Mouse (Mus musculus) adrenal gland, postnatal 10 days (tissue): ENCODE data around the gene Ttc30b. TPM values are rescaled to one million over a fixed set of nuclear protein-coding genes. Genes with fewer than 3 reads are reported as not detected.
"Not testable (repeated sequence)": the region's sequence is repeated elsewhere in the genome, so short reads cannot be mapped to it uniquely, and the experiment has no call there.

Source experiments
- DNase-seq: peaks from one replicate; pipeline ENCODE4 v3.0.0; 2021; ENCODE audit warnings: mixed read lengths
- long read RNA-seq, 2 experiments: library from polyadenylated mRNA; stranded (forward); transcript quantifications; one replicate each; pipeline ENCODE4 v2.0.0; 2021
- total RNA-seq, 2 experiments: library from RNA; stranded (reverse); gene quantifications; 2 replicates each; pipeline ENCODE4 v1.2.3; 2021

The Ttc30b gene
- total RNA-seq, result 10 to 100 TPM; 13.4 to 18.9 TPM
- long read RNA-seq, experiment 1, transcript Ttc30b-201 (1 exons, 2,737 nt), result major isoform, 16 of 16 reads
- long read RNA-seq, experiment 1, partial matches to known transcripts, result 0 of 16 reads
- long read RNA-seq, experiment 1, other reads (novel, unspliced or antisense), result 0 of 16 reads
- long read RNA-seq, experiment 2, transcript Ttc30b-201 (1 exons, 2,737 nt), result major isoform, 10 of 10 reads
- long read RNA-seq, experiment 2, partial matches to known transcripts, result 0 of 10 reads
- long read RNA-seq, experiment 2, other reads (novel, unspliced or antisense), result 0 of 10 reads

DNA sequence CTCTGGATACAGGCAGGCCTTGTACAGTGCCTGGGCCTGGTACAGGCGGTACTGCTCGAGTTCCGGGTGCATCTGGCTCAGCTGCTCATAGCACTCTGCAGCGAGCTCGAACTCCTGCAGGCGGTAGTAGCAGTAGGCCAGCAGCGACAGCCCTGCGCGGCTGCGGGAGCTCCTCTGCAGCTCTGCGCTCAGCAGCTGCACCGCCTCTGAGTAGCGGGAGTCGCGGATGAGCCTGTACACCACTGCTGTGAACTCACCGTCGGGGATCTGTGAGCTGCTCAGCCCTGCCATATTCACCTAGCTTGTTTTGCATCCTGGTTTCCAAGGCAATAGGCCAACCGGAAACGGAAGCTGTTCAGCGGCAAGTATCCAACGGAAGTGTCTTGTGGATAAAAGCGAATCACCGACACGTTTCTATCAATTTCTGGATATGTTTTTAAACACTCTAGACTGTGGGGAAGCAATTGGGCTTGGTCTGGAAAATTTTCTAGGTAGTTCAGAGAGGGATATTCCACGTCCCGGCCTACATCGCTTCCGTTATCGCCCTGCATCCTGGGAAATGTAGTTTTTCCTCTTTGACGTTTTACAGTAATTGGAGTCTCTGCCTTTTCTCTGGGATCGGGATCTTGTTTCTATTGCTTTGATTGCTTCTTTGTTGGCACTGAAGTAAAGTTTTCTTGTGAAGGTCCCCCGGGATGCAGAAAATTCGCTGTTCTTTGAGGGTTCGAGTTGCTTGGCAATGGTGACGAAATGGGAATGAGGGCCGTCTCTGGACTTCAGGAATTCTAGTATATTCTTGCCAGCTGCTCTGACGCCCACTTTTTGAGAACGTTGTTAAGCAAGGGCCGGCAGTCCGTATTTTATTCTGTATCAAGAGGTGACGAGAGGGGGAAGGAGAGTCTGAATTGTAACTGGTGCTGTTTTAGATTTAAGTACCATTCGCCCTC lies at the start of gene Ttc30b:
Gene Ttc30b, minus strand, starts transcription at position 469 of the 947 bp plus-strand sequence.
- peak; percentile 85 for DNase-seq

DNA sequence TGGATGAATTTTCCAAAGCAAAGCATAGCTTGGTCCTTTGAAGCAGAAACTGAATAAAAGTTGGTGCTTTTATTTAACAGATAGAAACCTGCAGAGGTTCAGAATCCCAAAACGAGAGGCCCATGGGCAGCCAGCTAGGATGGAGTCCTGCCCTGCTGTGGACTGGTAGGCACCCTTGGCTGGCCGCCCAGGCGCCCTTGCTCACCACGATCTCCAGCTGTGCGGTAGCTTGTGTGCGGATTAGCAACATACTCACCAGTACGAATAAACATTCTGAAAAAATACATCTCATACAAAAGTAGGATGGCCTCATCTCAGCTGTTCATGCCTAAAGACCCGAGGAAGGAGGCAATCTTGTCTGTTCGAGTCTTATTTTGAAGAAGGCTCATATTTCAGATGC lies 49.4 kb upstream of the Ttc30b start:
- DNase-seq, result peak; percentile 31

DNA sequence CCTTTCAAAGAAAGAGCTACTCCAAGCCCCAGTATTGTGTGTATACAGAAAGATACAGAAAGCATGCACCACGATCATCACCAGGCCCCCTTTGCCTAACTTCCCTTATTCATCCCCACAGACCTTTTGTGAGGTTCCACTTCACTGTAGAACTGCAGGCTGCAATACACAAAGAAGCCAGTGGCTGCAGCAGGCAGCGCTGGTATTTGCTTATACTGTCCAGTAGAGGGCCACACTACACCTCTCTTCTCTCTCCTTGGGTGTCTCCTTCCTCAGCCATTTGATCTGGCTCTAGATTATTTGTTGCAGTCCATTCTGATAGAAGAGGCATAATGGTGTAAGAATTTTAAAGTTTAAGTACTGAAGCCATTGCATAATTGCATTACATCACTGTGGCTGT lies 46.7 kb upstream of the Ttc30b start:
- DNase-seq, result peak; percentile 59

GRCm38 (mm10) chr2:75983847-75984246 lies 45.5 kb upstream of the Ttc30b start:
- DNase-seq, result no peak

- DNase-seq, result no peak
Measured at GRCm38 (mm10) chr2:75983091-75983490, 44.7 kb upstream of the Ttc30b start.

DNA sequence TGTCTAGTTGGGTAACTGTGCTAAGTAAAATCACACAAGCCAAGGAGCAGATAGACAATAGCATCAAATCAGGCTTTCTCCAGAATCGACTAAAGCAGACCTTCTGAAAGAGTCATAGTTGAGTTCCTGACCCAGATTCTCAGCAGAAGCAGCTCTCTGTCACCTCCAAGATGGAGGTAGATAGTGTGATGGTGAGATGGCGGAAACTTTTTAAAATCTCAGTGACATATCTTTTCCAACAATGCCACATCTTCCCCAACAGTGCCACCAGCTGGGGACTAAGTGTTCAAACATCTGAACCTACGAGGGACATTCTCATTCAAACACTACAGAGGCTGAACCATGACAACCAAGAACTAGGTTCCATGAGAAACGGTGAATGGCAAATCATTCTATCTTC lies 44.2 kb upstream of the Ttc30b start:
- DNase-seq, result no peak

DNA sequence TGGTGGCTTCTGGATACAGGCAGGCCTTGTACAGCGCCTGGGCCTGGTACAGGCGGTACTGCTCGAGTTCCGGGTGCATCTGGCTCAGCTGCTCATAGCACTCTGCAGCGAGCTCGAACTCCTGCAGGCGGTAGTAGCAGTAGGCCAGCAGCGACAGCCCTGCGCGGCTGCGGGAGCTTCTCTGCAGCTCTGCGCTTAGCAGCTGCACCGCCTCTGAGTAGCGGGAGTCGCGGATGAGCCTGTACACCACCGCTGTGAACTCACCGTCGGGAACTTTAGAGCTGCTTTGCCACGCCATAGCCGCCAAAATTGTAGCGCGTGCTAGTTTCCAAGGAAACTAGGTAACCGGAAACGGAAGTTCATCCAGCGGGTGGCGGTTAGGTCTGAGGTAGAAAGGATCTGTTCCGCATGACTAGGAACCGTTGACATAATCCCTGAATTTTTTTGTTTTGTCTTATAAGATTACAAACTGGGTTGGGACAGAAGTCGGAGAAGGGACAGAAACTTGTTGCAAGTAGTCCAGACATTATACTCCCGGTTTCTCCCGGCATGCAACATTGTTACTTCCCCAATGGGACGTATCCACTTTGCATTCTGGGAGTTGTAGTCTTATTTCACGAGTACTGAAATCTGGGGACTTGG lies 43.2 kb upstream of the Ttc30b start, which contains the start of gene Ttc30a1:
Gene Ttc30a1, minus strand, starts transcription at position 528 of the 642 bp plus-strand sequence.
- peak; percentile 83 for DNase-seq

DNA sequence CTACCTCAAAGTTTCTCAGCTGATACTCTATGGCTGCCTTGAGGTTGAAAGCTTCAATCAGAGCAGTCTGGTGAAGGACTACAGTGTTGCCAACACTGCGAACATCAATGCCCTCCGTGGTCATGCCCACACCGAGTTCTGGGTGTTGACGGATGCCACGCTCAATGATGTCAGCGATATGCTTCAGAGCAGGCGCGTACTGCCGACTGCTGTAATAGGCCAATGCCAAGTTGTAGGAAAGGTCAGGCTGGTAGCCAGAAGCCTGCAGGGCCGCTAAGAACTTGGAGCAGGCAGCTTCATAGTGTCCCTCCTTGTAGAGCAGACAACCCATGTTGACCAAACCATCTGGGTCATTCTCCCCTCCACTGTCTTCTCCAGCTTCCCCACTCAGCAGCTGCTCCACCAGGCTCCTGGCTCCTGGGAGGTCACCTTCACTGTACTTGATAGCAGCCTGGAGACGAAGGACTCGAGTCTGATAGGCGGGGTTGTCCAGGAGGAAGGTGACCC lies 42.6 kb upstream of the Ttc30b start:
- not testable (repeated sequence) for DNase-seq

- DNase-seq, result peak; percentile 47
Measured at GRCm38 (mm10) chr2:75977752-75978368, 39.5 kb upstream of the Ttc30b start, which contains the start of gene Ttc30a2. TSS of gene Ttc30a2 (minus strand) at chr2:75978170.

GRCm38 (mm10) chr2:75976070-75976469 lies 37.7 kb upstream of the Ttc30b start:
- DNase-seq, result not testable (repeated sequence)

DNA sequence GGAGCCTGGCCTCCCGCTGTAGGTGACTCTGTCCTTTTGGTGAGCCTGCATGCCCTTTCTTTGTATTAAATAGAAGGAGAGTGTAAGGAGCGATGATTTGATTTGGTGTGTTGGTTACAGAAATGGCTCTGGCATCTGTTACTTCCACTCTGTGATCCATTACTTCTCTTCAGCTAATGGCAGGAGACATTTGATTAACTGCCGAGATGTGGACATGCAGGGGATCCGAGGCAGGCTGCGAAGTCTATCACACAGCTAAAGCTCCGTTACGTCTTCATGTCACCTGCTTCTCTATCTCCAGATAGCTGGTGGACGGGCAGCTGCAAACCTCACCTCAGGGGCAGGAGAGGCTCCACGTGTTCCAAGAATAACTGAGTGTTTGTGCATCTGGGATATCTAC lies 35.7 kb upstream of the Ttc30b start:
- DNase-seq, result no peak

DNA sequence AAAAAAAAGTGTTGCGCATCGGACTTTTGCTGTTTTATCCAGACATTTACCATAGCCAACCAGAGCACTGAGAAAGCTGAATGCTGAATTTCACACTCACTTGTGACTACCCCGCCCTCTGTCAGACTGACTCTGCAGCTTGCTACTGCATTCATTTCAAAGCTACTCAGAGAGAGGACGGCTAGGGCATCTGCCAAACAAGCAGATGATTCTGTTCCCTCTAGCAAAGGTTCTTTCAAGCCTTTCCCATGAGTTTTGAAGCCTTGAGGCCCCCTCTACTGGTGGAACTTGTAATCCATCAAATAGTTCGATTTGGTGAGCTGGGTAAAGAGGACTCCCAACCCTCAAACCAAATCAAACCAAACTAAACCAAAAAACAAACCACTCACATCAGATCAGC lies 26.6 kb upstream of the Ttc30b start:
- DNase-seq, result peak; percentile 75

GRCm38 (mm10) chr2:75964512-75964911 lies 26.1 kb upstream of the Ttc30b start:
- DNase-seq, result peak; percentile 85

GRCm38 (mm10) chr2:75964051-75964450 lies 25.7 kb upstream of the Ttc30b start:
- peak; percentile 25 for DNase-seq

DNA sequence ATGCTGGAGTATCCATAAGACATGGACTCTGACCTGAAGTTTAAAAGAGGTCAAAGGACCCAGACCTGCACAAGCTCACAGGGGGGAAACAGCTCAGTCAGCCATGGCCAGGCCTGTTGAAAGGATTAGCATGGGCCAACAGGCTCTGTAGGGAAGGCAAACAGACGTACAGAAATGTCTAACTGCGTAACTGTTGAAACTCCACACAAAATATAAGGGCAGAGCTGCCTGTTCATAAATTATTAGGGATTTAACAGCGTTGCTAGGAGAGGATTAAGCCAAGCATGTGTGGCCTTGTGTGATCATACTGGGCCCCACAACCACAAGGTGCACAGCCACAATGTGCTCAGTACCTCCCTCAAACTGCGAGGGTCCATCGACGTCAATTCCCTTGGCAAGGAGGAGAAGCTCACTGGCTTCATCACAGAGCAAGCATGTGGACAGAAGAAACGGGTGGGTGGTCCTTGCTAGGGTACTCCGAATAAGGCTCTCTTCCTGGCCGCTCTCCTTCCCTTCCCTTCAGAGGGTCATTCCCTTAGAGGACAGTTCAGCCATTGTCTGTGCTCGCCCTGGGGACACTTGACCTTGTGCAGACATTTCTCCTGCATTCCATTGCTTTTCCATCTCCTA lies 24.9 kb upstream of the Ttc30b start:
- DNase-seq, result no peak

DNA sequence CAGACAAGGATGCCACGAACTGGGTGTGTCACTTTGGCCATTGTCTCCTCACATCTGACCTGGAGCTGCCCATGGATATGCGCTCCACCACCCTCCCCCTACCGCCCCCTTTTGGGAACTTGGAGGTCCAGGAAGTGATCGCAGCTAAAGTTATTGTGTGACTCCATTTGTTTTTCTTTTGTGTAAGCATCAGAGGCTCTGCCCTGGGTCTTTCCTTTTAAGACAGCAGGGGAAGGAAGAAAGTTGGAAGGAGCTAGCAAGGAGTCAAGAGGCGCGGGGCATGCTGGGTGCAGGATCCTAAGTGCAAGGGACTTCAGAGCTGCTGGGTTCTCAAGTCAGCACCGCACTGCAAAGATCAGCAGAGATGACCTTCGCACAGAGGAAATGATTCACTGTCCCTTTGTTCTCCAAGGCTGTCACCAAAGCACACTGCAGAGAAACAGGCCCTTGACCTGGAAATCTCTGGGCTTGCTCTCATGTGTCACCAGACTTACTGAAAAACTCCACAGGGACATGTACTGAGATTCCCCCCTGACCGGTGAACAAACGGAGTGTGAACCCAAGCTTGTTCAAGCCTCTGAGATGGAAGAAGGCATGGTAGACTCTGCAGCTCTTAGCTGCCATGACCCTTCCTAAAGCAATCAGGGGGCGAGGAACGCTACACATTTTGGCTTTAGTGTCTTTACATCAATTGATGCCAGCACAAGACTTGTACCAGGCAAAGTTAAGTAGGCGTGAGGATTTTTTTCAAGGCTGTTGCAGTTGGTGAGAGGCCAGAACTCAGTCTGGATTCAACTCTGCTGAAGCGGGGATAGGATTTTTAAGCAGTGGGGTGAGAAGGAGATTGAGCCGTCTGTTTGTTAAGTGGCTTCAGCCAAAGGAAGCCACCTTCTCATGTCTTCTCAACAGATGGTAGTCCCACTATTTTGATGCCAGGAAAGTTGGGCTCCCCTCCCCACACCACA lies 22.3 kb upstream of the Ttc30b start:
- peak; percentile 74 for DNase-seq

DNA sequence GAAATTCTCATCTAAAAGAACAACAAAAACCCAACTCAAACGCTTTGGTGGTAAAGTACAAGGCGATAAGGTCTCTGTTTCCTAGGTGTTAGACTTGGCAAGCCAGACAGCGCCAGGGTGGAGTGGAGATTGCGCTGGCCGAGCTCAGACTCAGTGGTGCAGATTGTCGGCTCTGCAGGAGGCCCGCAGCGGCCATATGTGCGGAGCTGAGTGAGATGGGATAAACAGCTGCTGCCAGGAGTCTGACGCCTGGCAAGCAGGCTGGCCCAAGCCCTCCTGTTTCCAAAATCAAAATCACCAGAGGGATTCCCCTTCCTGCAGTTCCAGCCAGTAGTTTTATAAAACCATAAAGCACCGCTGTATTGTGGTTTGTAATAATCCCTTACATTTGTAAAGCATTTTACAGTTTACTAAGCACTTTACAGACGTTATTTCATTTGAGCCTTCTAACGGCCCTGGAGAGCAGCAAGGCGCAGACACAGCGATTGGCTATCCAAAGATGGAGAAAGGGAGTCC lies 21.5 kb upstream of the Ttc30b start:
- DNase-seq, result peak; percentile 37

GRCm38 (mm10) chr2:75959183-75959849 lies 20.9 kb upstream of the Ttc30b start:
- peak; percentile 59 for DNase-seq

DNA sequence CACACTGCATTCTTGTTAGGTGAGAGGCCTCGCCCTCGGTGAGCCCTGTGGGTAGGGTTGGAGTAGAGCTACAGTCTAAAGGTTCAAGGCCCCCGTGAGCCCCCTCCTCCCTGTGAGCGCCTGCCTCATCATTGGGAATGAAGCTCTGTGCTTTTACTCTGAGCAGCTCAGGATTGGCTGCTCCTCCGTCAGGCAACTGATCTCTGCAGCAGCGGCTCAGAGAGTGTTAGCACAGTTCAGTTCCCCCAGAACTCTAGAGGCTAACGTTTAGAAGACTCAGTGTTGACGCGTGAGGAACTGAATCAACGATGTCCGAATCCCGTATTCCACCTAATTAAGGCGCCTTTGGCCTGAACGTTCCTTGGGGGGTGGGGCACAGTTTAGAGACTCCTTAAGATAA lies 17.3 kb upstream of the Ttc30b start:
- DNase-seq, result no peak
